Mouse (Mus musculus) embryonic facial prominence, embryonic 11.5 days (tissue): ENCODE results near the gene Enox1. TPM values are rescaled to one million over a fixed set of nuclear protein-coding genes. Genes with fewer than 3 reads are reported as not detected.

Experiments used
- ATAC-seq: fragments of 200-750 bp; cut with Nextera tagmentation; replicated peaks from 2 replicates; pipeline ENCODE4 v1.8.0; 2017; ENCODE audit warnings: low read depth; ENCODE audit not compliant: insufficient number of reproducible peaks, low FRiP score, low TSS enrichment
- DNase-seq: peaks from one replicate; pipeline ENCODE4 v3.0.0-alpha.2; 2015; ENCODE audit warnings: low spot score
- H3K27ac ChIP-seq: fragments of 300-500 bp; sonication (generic); replicated peaks from 2 replicates; pipeline ENCODE4 v1.5.1; 2014; ENCODE audit warnings: mild to moderate bottlenecking, low read depth, low read length, control low read depth
- H3K27me3 ChIP-seq: fragments of 300-500 bp; sonication (generic); 2 replicates; pipeline ENCODE4 v1.6.1; 2014; ENCODE audit warnings: mild to moderate bottlenecking, low read length, moderate library complexity, mixed read lengths; ENCODE audit not compliant: control insufficient read depth, insufficient read depth
- H3K36me3 ChIP-seq: fragments of 300-500 bp; sonication (generic); replicated peaks from 2 replicates; pipeline ENCODE4 v1.6.1; 2014; ENCODE audit warnings: low read depth, mild to moderate bottlenecking, low read length, moderate library complexity, mixed read lengths; ENCODE audit not compliant: control insufficient read depth, insufficient read depth
- H3K4me1 ChIP-seq: fragments of 300-500 bp; sonication (generic); 2 replicates; pipeline ENCODE4 v1.6.1; 2014; ENCODE audit warnings: low read length, mixed read lengths; ENCODE audit not compliant: control insufficient read depth, insufficient read depth
- H3K4me2 ChIP-seq: fragments of 300-500 bp; sonication (generic); 2 replicates; pipeline ENCODE4 v1.6.1; 2014; ENCODE audit warnings: low read depth, mild to moderate bottlenecking, control low read depth, low read length, moderate library complexity
- H3K4me3 ChIP-seq: fragments of 300-500 bp; sonication (generic); 2 replicates; pipeline ENCODE4 v1.5.1; 2014; ENCODE audit warnings: low read depth, low read length, control low read depth
- H3K9ac ChIP-seq: fragments of 300-500 bp; sonication (generic); replicated peaks from 2 replicates; pipeline ENCODE4 v1.6.1; 2014; ENCODE audit warnings: mild to moderate bottlenecking, control low read depth, low read length
- H3K9me3 ChIP-seq: fragments of 300-500 bp; sonication (generic); replicated peaks from 2 replicates; pipeline ENCODE4 v1.6.1; 2016; ENCODE audit warnings: mild to moderate bottlenecking, low read length, inconsistent platforms, mixed read lengths; ENCODE audit not compliant: control insufficient read depth
- WGBS: fragments of 180-500 bp; shearing (Covaris S2); extraction: QIAGEN DNeasy Blood & Tissue Kit; methylation state at CpG from one replicate; pipeline ENCODE4 v1.1.7; 2014; 5-methylcytosine and 5-hydroxymethylcytosine counted together
- polyA plus RNA-seq: library from polyadenylated mRNA; unstranded; fragments of >200 nt; fragmentation: Nextera tagmentation; extraction: Ambion mirVana; gene quantifications from 2 replicates; pipeline ENCODE4 v1.2.1, GENCODE M21; 2014

Gene Enox1
- polyA plus RNA-seq, 1 experiment from 2014 or later: 9.6 TPM

DNA sequence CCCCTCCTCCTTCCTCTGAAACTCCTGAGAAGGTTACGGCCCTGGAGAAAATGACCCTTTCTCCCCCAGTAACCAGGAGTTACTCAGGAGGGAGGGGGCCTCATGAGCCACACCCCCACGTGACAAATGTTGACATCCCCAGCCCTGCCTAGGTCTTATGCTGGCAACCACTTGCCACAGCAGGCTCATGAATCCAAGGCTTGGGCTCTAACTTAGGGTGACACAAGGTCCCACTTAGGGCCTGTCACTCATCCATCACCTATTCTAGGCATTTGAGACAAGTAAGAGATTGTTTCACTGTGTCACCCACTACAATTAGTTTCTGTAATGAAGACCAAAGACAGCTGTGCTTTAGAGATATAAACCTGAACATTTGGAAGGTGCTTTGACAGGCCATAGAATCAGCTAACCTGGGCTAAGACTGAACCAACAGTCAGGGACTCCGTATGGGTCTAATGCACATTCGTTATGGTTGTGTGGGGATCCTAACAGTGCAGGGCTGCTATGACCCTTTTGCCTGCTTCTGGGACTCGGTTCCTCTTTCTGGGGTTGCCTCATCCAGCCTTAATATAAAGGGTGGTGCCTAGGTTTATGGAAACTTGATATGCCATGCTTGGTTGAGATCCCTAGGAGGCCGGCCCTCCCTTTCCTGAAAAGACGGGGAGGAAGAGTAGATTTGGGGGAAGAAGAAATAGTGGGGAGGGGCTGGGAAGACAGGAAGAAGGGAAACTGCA, 354.7 kb downstream of the Enox1 start:
- Histone ChIP-seq H3K9me3 (no peaks in the 10 kb centered on the region), H3K4me1 (no peaks in the 10 kb centered on the region), H3K27me3 (no peaks in the 10 kb centered on the region), H3K4me3 (no peak overlapping the region), H3K4me2 (no peak overlapping the region), H3K36me3 (no peaks in the 10 kb centered on the region), H3K27ac (no peak overlapping the region), H3K9ac (no peak overlapping the region)
- WGBS: 70% methylated on average over 7 of the region's 7 CpGs
- ATAC-seq: no peak
- no peak for DNase-seq

DNA sequence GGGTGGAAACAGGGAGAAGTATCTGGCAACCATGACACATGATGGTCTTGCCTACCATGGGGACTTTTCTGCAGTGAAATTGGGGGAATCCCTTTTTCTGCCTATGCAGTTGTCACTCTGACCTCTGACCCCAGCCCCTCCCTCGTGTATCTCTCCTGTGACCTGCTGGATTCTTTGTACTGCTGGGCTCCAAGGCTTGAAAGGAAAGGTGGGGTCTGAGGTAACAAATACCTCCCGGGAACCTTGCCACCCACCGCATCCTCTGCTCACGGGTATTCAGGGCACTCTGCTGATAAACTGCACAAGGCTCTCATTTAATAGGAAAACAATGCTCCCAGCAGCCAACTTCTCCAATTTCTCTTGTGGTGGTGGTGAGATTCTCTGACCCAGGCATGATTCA, 361.5 kb downstream of the Enox1 start:
- Histone ChIP-seq H3K27ac (no peak overlapping the region), H3K4me2 (no peak overlapping the region), H3K9me3 (no peaks in the 10 kb centered on the region), H3K36me3 (no peaks in the 10 kb centered on the region), H3K27me3 (no peaks in the 10 kb centered on the region), H3K4me1 (no peaks in the 10 kb centered on the region), H3K9ac (no peak overlapping the region), H3K4me3 (no peak overlapping the region)
- ATAC-seq (no peak), DNase-seq (no peak)
- WGBS: 68% methylated on average over 4 of the region's 4 CpGs

DNA sequence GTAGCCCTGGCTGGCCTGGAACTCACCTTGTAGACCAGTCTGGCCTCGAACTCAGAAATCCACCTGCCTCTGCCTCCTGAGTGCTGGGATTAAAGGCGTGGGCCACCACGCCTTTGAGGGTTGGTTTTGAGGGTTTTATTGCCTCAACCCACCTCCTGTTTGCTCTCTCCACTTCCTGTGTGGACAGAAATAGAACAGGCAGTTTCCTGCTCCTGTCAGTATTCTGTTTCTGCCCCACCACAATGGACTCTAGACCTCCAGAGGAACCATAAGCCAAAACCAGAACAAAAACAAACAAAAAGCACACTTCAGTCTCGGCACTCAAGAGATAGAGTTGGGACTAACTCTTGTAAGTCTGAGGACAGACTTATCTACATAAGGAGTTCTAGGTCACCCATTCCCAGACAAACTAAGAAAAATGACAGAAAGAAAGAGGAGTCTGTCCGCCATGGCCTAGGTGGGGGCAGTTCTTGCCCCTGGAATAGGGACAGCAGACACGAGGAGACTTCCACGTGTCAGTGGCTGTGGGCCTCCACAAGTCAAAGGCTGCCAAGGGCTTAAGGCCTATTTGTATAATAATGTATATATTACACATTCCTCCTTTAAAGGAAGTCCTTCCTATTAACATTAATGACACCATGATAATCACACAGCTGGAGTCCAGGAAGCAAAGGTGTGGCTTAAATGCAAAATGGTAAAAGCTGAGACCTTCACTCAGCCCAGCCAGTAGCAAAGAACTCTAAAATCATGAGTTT, 362.6 kb downstream of the Enox1 start:
- ATAC-seq: no peak

GRCm38 (mm10) chr14:77519701-77520100, 363.1 kb downstream of the Enox1 start:
- H3K36me3 ChIP-seq: no peaks in the 10 kb centered on the region
- ATAC-seq (no peak), DNase-seq (no peak)
- H3K4me3 ChIP-seq: no peak overlapping the region
- no peaks in the 10 kb centered on the region for H3K9me3 ChIP-seq
- no peak overlapping the region for H3K27ac ChIP-seq
- 89% methylated on average over 1 of the region's 1 CpGs for WGBS
- no peaks in the 10 kb centered on the region for H3K27me3 ChIP-seq
- H3K9ac ChIP-seq: no peak overlapping the region
- H3K4me1 ChIP-seq: no peaks in the 10 kb centered on the region
- no peak overlapping the region for H3K4me2 ChIP-seq

More for the DNA sequence above, 362.6 kb downstream of the Enox1 start:
- WGBS: 79% methylated on average over 7 of the region's 7 CpGs
- H3K4me3 ChIP-seq: no peak overlapping the region
- H3K4me1 ChIP-seq: no peaks in the 10 kb centered on the region
- H3K27ac ChIP-seq: no peak overlapping the region
- no peak overlapping the region for H3K9ac ChIP-seq
- no peak overlapping the region for H3K4me2 ChIP-seq
- no peaks in the 10 kb centered on the region for H3K36me3 ChIP-seq
- no peaks in the 10 kb centered on the region for H3K27me3 ChIP-seq
- DNase-seq: no peak
- no peaks in the 10 kb centered on the region for H3K9me3 ChIP-seq

GRCm38 (mm10) chr14:77524303-77524702, 367.7 kb downstream of the Enox1 start:
- Histone ChIP-seq H3K4me1 (no peaks in the 10 kb centered on the region), H3K27me3 (no peaks in the 10 kb centered on the region), H3K9me3 (no peaks in the 10 kb centered on the region), H3K4me2 (no peak overlapping the region), H3K4me3 (no peak overlapping the region), H3K36me3 (no peaks in the 10 kb centered on the region), H3K27ac (no peak overlapping the region), H3K9ac (no peak overlapping the region)
- no peak for DNase-seq
- WGBS: 82% methylated on average over 4 of the region's 4 CpGs
- no peak for ATAC-seq

GRCm38 (mm10) chr14:77526262-77526661, 369.7 kb downstream of the Enox1 start:
- DNase-seq (no peak), ATAC-seq (no peak)
- no peaks in the 10 kb centered on the region for H3K36me3 ChIP-seq
- no peak overlapping the region for H3K27ac ChIP-seq
- no peaks in the 10 kb centered on the region for H3K27me3 ChIP-seq
- H3K9ac ChIP-seq: no peak overlapping the region
- no peaks in the 10 kb centered on the region for H3K4me1 ChIP-seq
- H3K4me3 ChIP-seq: no peak overlapping the region
- H3K9me3 ChIP-seq: no peaks in the 10 kb centered on the region
- 88% methylated on average over 1 of the region's 1 CpGs for WGBS
- H3K4me2 ChIP-seq: no peak overlapping the region

DNA sequence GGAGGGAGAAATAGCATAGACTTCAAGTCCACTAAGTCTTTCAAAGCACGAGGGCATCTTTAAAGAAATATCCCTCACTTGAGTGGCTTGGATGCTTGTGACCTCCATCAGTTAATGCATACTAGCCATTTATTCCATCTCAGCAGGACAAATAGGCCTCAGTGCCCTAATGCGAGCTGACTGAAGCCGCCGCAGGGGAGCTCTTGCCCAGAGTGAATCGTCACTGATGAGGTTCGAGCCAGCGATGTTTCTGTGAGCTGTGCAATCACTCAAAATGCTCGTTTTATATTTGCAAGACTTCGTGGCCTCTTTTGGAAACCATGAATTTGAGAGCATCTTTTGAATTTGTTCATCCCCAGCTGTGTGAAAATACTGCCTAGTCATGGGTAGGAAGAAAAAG, 372.6 kb downstream of the Enox1 start:
- Histone ChIP-seq H3K4me3 (no peak overlapping the region), H3K4me1 (no peaks in the 10 kb centered on the region), H3K27ac (no peak overlapping the region), H3K9me3 (no peaks in the 10 kb centered on the region), H3K36me3 (no peaks in the 10 kb centered on the region), H3K4me2 (no peak overlapping the region), H3K9ac (no peak overlapping the region), H3K27me3 (no peaks in the 10 kb centered on the region)
- no peak for DNase-seq
- 86% methylated on average over 9 of the region's 9 CpGs for WGBS
- ATAC-seq: no peak

- 85% methylated on average over 5 of the region's 5 CpGs for WGBS
- Histone ChIP-seq H3K4me3 (no peak overlapping the region), H3K9ac (no peak overlapping the region), H3K4me2 (no peak overlapping the region), H3K27ac (no peak overlapping the region), H3K36me3 (no peaks in the 10 kb centered on the region), H3K27me3 (no peaks in the 10 kb centered on the region), H3K9me3 (no peaks in the 10 kb centered on the region), H3K4me1 (no peaks in the 10 kb centered on the region)
- DNase-seq: no peak
- ATAC-seq: no peak
These were observed 373.1 kb downstream of the Enox1 start for GRCm38 (mm10) chr14:77529621-77530020.
